Comparison of ENCODE assay signal across 22 mouse cellular contexts in the genomic region with DNA sequence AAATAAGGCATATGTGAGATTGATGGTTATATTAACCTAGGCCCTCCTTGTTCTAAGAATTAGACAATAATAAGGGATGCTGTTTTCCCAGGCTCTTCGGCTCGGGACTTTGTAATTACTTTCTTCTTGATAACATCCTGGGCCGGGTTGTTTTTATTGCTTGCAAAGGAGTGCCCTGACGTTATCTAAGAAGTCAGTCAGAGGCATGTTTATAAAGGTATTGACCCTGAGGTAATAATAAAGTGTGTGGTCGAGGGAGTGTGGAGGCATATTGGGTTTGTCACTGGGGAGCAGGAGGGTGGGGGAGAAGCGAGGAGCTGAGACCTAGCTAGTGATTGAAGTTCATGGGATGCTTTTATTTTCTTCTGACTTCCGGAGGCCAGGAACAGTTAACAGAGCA.
DNase-seq lines count a peak whose midpoint lies in the region; ATAC-seq and TF ChIP-seq lines count a peak whose summit lies in the region.
"Had no signal": no experiment of that assay in that cellular context is flagged by ENCODE, and none has a peak within 500 bp of the region (broad histone marks: within the 10 kb centered on the region; RNA-seq: fewer than 3 reads in every experiment).

No protein-coding gene starts in this region.

- H3K4me2 ChIP-seq in kidney, embryonic 16.5 days (replicated peaks; ENCODE audit: low read depth, low read length): no peak overlapping the region
- H3K4me2 ChIP-seq in intestine, postnatal 0 days (replicated peaks; ENCODE audit: low read depth): 0 out of 2 replicates have a peak overlapping the region, but pooled peaks have one; percentile 21
- H3K4me2 ChIP-seq: embryonic facial prominence, embryonic 12.5 days had no signal

- no peaks in the 10 kb centered on the region for H3K36me3 ChIP-seq in kidney, embryonic 16.5 days (ENCODE audit: insufficient read depth, low read length)
- no peaks in the 10 kb centered on the region for H3K36me3 ChIP-seq in intestine, postnatal 0 days (ENCODE audit: control insufficient read depth, insufficient read depth)
- H3K36me3 ChIP-seq: embryonic facial prominence, embryonic 10.5 days; embryonic facial prominence, embryonic 12.5 days; G1E had no signal

- H3K4me1 ChIP-seq in kidney, embryonic 16.5 days (ENCODE audit: insufficient read depth, low read length): 0 out of 2 replicates have a peak, but pooled peaks cover 3% of the 10 kb centered on the region
- no peaks in the 10 kb centered on the region for H3K4me1 ChIP-seq in intestine, postnatal 0 days (replicated peaks; ENCODE audit: control insufficient read depth, insufficient read depth, low read length)
- H3K4me1 ChIP-seq: embryonic facial prominence, embryonic 10.5 days; embryonic facial prominence, embryonic 12.5 days had no signal

- no peak for TF ChIP-seq CTCF in intestine, postnatal 0 days (IDR thresholded peaks at IDR 0.05; ENCODE audit: low read depth)

- WGBS in kidney, embryonic 16.5 days: 11% methylated on average over 7 of the region's 7 CpGs
- WGBS in intestine, postnatal 0 days: 12% methylated on average over 7 of the region's 7 CpGs

- H3K9me3 ChIP-seq in kidney, embryonic 16.5 days (ENCODE audit: low read length): no peaks in the 10 kb centered on the region
- H3K9me3 ChIP-seq in intestine, postnatal 0 days (ENCODE audit: control insufficient read depth): no peaks in the 10 kb centered on the region
- H3K9me3 ChIP-seq: embryonic facial prominence, embryonic 10.5 days; embryonic facial prominence, embryonic 12.5 days had no signal

- DNase-seq in kidney, adult 11 months: no peak
- no peak for DNase-seq in heart, adult 18-20 months
- DNase-seq in left cerebral cortex, postnatal 4 days: no peak
- DNase-seq: adrenal gland, adult 8-10 months; adrenal gland, postnatal 14 days; adrenal gland, postnatal 36 days; B cell, adult 2 months; cerebellum, adult 11-12 months; cerebellum, adult 2 months; cerebellum, adult 9-10 months; cerebellum, postnatal 10 days; cerebellum, postnatal 25 days had no signal

- peak; percentile 31; the same call in 1 of the 2 replicates for ATAC-seq in kidney, embryonic 16.5 days (ENCODE audit: low FRiP score, low TSS enrichment)
- peak; percentile 69 for ATAC-seq in intestine, postnatal 0 days
- ATAC-seq: activated CD4-positive, CD25-positive, alpha-beta regulatory T cell, adult 4 months; CD4-positive, CD25-positive, alpha-beta regulatory T cell, adult 4 months; forebrain, embryonic 14.5 days; forebrain, embryonic 16.5 days; Patski had no signal

- H3K9ac ChIP-seq in kidney, embryonic 16.5 days (replicated peaks; ENCODE audit: low read length): no peak overlapping the region
- no peak overlapping the region for H3K9ac ChIP-seq in intestine, postnatal 0 days (ENCODE audit: low read depth, low read length)
- H3K9ac ChIP-seq: embryonic facial prominence, embryonic 12.5 days had no signal

- H3K4me3 ChIP-seq in kidney, embryonic 16.5 days (ENCODE audit: low read length): no peak overlapping the region
- no peak overlapping the region for H3K4me3 ChIP-seq in intestine, postnatal 0 days (ENCODE audit: low read depth, low read length)
- H3K4me3 ChIP-seq: embryonic facial prominence, embryonic 10.5 days; embryonic facial prominence, embryonic 12.5 days had no signal

- no peak overlapping the region for H3K27ac ChIP-seq in kidney, embryonic 16.5 days (ENCODE audit: low read length)
- H3K27ac ChIP-seq in intestine, postnatal 0 days (ENCODE audit: low read depth, low read length): no peak overlapping the region
- H3K27ac ChIP-seq: embryonic facial prominence, embryonic 10.5 days; embryonic facial prominence, embryonic 12.5 days had no signal

- intact Hi-C loops in left cerebral cortex, postnatal 4 days (cut with DNase I): no loop called here

- no peaks in the 10 kb centered on the region for H3K27me3 ChIP-seq in kidney, embryonic 16.5 days (ENCODE audit: insufficient read depth, low read length)
- H3K27me3 ChIP-seq in intestine, postnatal 0 days (replicated peaks; ENCODE audit: control insufficient read depth, insufficient read depth, low read length): no peaks in the 10 kb centered on the region
- H3K27me3 ChIP-seq: embryonic facial prominence, embryonic 12.5 days had no signal
